Mouse (Mus musculus) urinary bladder, postnatal 4 days (tissue): ENCODE results near the gene Gm11992.

Experiments
- DNase-seq, 2 experiments: peaks; one replicate each; pipeline ENCODE4 v3.0.0; 2021 to 2022; ENCODE audit warnings: low spot score in 2 of 2

Gene Gm11992

GRCm38 (mm10) chr11:9048011-9048702 lies at the start of gene Gm11992:
TSS of gene Gm11992 (plus strand) at chr11:9048594.
- peak; percentile 74 to 84 for DNase-seq

- no peak for DNase-seq
These were observed 39.6 kb upstream of the Gm11992 start for GRCm38 (mm10) chr11:9008761-9009160.

- peak in 1 of 2 experiments; percentile 25 for DNase-seq
These were observed 38.0 kb upstream of the Gm11992 start for GRCm38 (mm10) chr11:9010416-9010815.

- DNase-seq: peak; percentile 81 to 88
These were observed 37.5 kb upstream of the Gm11992 start, which contains the start of gene Hus1 for GRCm38 (mm10) chr11:9010853-9011339. TSS of gene Hus1 (minus strand) at chr11:9011191.

- DNase-seq: no peak
These were observed 37.0 kb upstream of the Gm11992 start for GRCm38 (mm10) chr11:9011348-9011747.

GRCm38 (mm10) chr11:9014740-9015139 lies 33.7 kb upstream of the Gm11992 start:
- DNase-seq: no peak

- no peak for DNase-seq
These were observed 29.7 kb upstream of the Gm11992 start for GRCm38 (mm10) chr11:9018491-9019267.

- no peak for DNase-seq
These were observed 28.2 kb upstream of the Gm11992 start for GRCm38 (mm10) chr11:9020207-9020606.

GRCm38 (mm10) chr11:9024782-9025181 lies 23.6 kb upstream of the Gm11992 start:
- DNase-seq: no peak

- DNase-seq: no peak
These were observed 23.2 kb upstream of the Gm11992 start for GRCm38 (mm10) chr11:9025211-9025610.

- DNase-seq: no peak
These were observed 16.9 kb upstream of the Gm11992 start for GRCm38 (mm10) chr11:9031530-9031929.

- DNase-seq: no peak
These were observed 1.8 kb upstream of the Gm11992 start for GRCm38 (mm10) chr11:9046546-9046945.

- DNase-seq: no peak
These were observed 1.4 kb upstream of the Gm11992 start for GRCm38 (mm10) chr11:9047044-9047443.

- DNase-seq: no peak
These were observed 288 bp downstream of the Gm11992 start, which contains the start of gene Sun3 for GRCm38 (mm10) chr11:9048703-9049060. TSS of gene Sun3 (minus strand) at chr11:9048991.

- no peak for DNase-seq
These were observed 1.8 kb downstream of the Gm11992 start for GRCm38 (mm10) chr11:9050241-9050640.

GRCm38 (mm10) chr11:9051895-9052294 lies 3.5 kb downstream of the Gm11992 start:
- DNase-seq: no peak

GRCm38 (mm10) chr11:9056937-9057336 lies 8.5 kb downstream of the Gm11992 start:
- DNase-seq: no peak

- DNase-seq: no peak
These were observed 9.3 kb downstream of the Gm11992 start for GRCm38 (mm10) chr11:9057711-9058110.

- no peak for DNase-seq
These were observed 11.6 kb downstream of the Gm11992 start for GRCm38 (mm10) chr11:9060029-9060428.

GRCm38 (mm10) chr11:9060484-9060883 lies 12.1 kb downstream of the Gm11992 start:
- DNase-seq: no peak

- DNase-seq: no peak
These were observed 28.1 kb downstream of the Gm11992 start for GRCm38 (mm10) chr11:9076444-9076843.

GRCm38 (mm10) chr11:9113189-9113588 lies 64.8 kb downstream of the Gm11992 start:
- no peak for DNase-seq
